Mouse (Mus musculus): Measurements from ENCODE around the gene Atf3. TPM values are rescaled to one million over a fixed set of nuclear protein-coding genes. Genes with fewer than 3 reads are reported as not detected.

Gene Atf3
- total RNA-seq, 4 experiments from 2014 or later = 2.1 to 8.6 (median 3.2) TPM

- DNase-seq = no peak
Measured at GRCm38 (mm10) chr1:191226570-191226969, 8.7 kb upstream of the Atf3 start.

DNA sequence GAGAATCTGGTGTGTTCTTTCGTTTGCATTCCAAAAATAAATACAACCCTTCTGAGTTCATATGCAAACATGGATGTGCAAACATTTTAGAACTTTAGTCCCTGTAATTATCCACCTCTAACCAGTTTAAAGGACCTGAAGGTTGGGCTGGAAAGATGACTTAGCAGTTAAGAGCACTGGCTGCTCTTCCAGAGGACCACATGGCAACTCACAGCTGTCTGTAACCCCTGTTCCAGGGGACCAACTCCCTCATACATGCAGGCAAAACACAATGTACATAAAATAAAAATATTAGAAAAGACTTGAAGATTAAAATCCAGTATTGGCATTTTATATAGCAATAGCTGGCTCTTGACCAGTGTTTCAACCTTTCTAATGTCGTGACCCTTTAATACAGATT lies 7.9 kb upstream of the Atf3 start:
- DNase-seq = no peak

- no peak for DNase-seq
Measured at GRCm38 (mm10) chr1:191224981-191225703, 7.3 kb upstream of the Atf3 start.

DNA sequence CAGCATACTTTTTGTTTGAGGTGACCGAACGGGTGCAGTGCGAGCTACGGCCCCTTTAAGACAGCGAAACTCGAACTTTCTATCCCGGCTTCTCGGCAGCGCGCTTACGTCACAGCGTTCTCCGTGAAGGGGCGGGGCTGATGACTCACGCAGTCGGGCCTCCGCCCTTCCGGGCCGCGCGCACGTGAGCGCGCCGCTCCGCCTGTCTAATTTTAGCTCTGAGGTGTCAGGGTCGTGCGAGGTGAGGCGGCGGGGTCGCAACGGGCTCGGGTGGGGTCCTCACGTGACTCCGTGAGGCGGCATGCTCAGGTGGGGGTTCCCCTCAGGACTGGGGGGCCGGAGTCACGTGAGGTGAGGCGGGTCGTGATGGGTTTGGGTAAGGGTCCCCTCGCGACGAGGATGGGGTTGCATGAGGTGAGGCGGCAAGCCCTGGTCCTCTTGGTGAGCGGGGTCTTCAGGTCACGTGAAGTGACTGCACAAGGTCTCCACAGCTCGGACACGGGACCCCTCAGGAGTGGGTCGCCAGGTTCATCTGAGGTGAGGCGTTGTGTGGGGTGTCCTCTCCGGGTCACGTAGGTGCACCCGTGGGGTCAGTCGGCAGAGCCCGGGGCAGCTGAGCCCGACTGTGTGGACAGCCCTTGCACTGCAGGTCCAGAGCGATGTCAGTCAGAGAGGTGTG lies 6.6 kb upstream of the Atf3 start:
- DNase-seq = peak; percentile 87

- peak; percentile 32 for DNase-seq
Measured at GRCm38 (mm10) chr1:191223930-191224301, 6.1 kb upstream of the Atf3 start.

- DNase-seq = peak; percentile 88
Measured at GRCm38 (mm10) chr1:191222031-191222430, 4.2 kb upstream of the Atf3 start.

DNA sequence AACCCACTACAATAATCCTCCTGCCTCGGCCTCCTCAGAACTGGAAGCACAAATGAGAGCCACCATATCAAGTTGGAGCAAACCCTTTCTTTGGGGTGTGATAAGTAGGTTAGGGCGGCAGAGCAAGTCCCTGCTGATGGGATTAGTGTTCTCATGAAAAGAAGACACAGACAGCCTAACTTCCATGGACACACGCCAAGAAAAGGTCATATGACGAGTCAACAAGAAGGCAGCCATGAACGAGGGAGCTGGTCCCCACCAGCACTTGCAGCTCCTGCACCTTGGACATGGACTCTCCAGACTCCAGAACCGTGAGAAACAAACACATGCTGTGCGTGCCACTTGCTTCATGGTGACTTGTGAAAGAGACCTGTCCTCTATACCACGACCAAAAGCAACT lies 2.7 kb upstream of the Atf3 start:
- DNase-seq = no peak

- no peak for DNase-seq
Measured at GRCm38 (mm10) chr1:191219748-191220147, 1.9 kb upstream of the Atf3 start.

DNA sequence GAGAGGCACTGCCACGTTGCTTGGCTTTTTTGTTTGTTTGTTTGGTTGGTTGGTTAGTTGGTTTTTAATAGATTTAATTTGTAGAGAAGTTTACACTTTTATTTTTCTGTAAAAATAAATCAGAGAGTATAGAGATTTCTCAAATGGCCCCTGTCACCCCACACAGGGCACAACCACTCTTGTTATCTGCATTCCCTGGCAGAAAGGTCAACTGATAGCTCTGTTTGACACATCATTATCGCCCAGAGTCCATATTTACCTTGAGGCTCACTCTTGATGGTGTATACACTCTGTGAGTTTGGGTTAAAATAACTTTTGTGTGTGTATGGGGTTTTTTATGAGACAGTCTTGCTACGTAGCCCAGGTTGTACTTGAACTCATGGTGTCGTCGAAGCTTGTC lies 744 bp upstream of the Atf3 start:
- DNase-seq = no peak

DNA sequence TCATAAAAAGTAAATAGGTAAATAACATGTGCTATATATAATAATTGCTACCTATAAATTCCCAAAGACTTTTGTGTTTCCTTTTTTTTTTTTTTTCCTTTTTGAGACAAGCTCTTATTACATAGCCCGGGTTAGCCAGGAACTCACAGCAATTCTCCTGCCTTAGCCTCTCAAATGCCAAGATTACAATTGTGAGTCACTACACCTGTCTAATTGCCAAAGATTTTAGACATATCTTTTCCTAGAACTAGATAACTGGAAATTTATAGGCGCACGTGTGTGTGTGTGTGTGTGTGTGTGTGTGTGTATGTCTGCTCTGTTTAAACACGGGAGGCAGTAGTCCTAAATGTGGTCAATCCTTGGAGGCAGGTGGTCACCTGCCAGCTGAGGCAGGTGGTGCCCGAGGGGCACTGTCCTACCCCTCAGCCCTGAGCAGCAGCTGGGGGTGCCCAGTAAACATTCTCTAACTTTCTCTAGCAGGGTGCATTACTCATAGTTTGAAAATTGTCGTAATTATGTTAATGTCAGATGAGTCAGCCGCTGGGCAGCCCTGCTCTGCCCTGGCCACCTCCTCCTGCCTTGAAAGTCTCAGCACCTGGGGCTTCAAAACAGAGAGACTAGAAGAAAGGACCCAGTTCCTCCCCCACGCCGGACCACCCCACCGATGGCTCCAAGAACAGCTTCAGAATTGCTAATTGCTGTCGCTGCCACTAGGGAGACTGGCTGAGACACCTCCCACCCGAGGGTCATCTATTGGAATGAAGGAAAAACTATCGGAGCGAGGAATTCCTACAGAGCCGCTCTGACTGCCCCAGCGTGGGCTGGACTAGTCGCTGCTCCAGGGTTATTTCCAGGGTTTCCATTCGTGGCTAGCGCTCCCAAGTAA lies 1.8 kb downstream of the Atf3 start:
- DNase-seq = peak; percentile 42

DNA sequence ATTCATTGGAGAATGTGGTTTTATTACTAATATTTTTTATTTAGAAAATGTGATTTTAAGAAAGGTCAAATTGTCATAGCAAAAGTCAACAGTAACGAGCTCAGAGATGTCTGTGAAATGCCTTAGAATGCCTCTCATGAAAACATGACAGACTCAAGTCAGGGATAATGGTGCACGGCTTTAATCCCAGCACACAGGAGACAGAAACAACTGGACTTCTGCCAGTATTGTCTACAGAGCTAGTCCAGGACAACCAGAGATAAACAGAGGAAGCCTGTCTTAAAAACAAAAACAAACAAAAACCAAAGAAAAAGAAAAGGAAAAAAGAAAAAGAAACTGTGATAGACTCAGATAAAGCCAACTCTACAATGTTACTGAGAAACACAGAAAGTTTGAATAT lies 6.7 kb downstream of the Atf3 start:
- no peak for DNase-seq

DNA sequence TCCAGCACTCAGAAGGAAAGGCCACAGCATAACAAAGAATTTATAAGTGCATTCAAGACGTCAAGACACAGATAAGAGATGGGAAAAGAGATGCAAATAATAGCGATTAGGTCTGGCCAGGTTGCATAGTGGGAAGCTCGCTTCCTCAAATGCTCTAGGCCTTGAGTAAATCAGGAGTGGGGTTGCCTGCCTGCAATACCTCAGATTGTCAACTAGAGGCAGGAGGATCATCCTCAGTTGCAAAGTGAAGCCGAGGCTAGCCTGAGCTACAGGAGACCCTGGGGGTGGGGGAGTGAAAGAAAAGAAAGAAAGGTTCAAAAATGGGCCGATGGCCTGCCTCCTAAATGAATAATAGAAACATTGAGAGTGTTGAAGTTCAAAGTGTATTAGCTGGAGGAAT lies 12.0 kb downstream of the Atf3 start:
- no peak for DNase-seq

GRCm38 (mm10) chr1:191204876-191205275 lies 13.0 kb downstream of the Atf3 start:
- no peak for DNase-seq

- no peak for DNase-seq
Measured at GRCm38 (mm10) chr1:191203496-191203895, 14.3 kb downstream of the Atf3 start.

- no peak for DNase-seq
Measured at GRCm38 (mm10) chr1:191202208-191202952, 15.5 kb downstream of the Atf3 start.

DNA sequence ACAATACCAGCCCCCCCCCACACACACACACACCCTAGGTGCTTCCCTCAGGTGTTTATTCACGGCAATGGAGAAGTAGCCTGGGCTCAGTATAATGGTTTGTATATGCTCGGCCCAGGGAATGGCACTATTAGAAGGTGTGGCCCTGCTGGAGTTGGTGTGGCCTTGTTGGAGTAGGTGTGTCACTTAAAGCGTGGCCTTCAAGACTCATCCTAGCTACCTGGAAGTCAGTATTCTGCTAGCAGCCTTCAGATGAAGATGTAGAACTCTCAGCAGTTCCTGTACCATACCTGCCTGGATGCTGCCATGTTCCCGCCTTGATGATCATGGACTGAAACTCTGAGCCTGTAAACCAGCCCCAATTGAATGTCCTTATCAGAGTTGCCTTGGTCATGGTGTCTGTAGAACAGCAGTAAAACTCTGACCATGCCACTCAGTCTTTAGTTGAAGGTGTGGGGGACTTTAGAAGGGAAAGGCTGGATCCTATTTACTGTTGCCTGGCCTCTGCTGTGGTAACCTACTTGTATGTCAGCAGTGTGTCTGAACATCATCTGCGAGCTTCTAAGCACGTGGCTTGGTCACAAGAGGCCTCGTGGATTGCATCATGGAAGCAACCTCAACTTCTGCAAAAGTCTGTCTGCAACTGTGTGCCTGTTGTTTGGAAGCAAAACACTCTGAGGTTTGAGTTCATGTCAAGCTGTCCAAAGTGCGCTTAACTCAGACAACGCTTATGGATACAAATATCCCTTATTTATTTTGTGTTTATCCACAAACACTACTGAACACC lies 16.8 kb downstream of the Atf3 start:
- DNase-seq = no peak

DNA sequence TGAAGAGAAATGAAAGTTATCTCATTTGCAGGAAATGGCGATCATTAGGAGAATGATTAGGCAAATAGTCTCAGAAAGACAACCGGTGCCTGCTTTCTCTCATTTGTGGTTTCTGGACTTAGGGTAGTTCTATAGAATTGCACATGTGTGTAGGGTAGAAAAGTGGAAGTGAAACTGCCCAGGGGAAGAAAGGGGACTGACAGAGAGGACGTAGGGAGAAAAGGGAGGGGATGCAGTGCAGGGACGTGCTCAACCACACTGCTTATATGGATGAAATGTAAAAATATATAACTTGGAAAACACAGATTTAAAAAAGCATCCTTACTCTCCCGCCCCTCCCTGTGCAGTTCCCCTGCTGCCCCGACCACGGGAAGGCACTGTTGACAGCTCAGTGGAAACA lies 19.9 kb downstream of the Atf3 start:
- DNase-seq = no peak

GRCm38 (mm10) chr1:191196016-191196415 lies 21.8 kb downstream of the Atf3 start:
- no peak for DNase-seq

- DNase-seq = no peak
Measured at GRCm38 (mm10) chr1:191193657-191194424, 24.0 kb downstream of the Atf3 start.

GRCm38 (mm10) chr1:191192751-191193150 lies 25.1 kb downstream of the Atf3 start:
- no peak for DNase-seq

DNA sequence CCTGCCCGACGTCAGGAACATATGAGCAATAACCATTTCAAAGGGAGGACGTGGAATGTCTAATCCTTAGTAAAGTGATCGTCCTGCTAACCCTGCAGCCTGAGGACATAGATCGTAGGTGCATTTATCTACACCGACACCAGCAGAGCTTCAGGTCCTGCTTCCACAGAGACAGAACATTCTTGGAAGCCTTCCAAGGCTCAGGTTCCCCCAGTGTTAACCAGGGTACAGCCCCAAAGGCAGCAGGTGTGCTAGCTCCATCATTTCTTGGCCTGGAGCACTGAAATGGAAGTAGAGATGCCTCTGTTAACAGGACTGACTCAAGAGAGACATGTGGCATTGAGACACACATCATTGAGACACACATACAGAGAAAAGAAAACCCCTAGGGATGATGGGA lies 25.6 kb downstream of the Atf3 start:
- no peak for DNase-seq
